Mouse (Mus musculus): Measurements from ENCODE around the gene Rad18. TPM values are rescaled to one million over a fixed set of nuclear protein-coding genes. Genes with fewer than 3 reads are reported as not detected.

Rad18 gene
- 0.74 and 1.3 TPM in 2 replicates for polyA plus RNA-seq (2012; rRNA removed)

DNA sequence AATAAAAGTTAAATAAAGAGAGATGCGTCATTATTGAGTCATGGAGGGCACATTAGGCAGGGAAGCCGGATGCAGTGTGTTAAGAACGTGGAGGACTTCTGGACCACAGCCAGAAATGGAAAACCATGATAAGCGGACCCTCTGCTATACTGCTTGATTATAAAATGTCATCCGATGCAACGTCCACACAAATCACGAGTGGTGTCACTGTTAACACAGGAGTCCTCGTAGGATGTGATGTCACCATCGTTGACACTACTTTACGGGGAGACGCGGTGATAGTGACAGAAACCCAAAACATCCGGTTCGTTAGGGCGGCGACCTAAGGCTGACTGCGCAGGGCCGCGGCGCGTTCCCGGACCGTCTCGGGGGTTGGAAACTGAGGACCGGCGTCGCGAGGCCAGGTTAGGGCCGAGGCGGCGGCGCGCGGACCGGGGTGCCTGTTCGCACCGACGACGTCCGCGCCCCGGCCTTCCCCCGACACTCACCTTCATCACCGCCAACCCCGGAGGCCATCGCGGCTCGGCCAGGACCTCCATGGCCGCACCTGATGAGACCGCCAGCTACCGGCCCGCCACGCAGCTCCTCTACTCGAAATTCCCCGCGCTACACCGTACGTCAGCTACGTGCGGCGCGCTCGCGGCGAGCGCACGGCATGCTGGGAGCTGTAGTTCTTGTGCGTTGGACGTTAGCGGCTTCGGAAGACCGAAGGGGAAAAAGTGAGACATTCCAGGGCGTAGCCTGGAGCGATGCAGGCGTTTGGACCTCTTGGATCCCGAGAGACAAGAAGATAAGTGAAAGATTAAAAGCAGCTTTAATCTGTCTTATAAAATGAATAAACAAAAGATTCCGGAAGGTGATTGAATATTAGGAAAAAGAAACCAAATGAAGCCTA lies at the start of gene Rad18:
Rad18 (minus strand) TSS at position 631 of the 895 bp plus-strand sequence.

Other genes starting within 250 kb of the Rad18 start
- gene Cav3, start 237.2 kb downstream of the Rad18 start, polyA plus RNA-seq (2012; rRNA removed), result 6.7 and 7.9 TPM in 2 replicates
- gene Oxtr, start 206.7 kb downstream of the Rad18 start, polyA plus RNA-seq (2012; rRNA removed), result 0.45 and 0.60 TPM in 2 replicates

All from colon, adult 2 months (tissue).